Mouse (Mus musculus) liver, adult 2 months (tissue): ENCODE measurements at regions not wholly inside any gene's neighbourhood (a gene's known extent, or its start where the extent isn't known, plus 50 kb on each side); places are given as distances from the start of the nearest gene placed in this dataset.

ENCODE experiments used
- CTCF ChIP-seq: fragments of 200-500 bp; IDR thresholded peaks from 2 replicates; pipeline ENCODE4 v1.5.1; 2011; ENCODE audit warnings: low read depth, low read length, control low read depth
- POLR2A ChIP-seq: fragments of 200-500 bp; IDR thresholded peaks from 2 replicates; pipeline ENCODE4 v1.6.1; 2011; ENCODE audit warnings: low read length, control low read depth; ENCODE audit not compliant: insufficient read depth; ENCODE audit errors: extremely low read depth

- no peak for TF ChIP-seq CTCF
- TF ChIP-seq POLR2A: no peak
Measured at GRCm38 (mm10) chr14:58656935-58657238, 485.8 kb downstream of the 1700129C05Rik start.
